Mouse (Mus musculus) olfactory bulb, adult 2 months (tissue): ENCODE data around the gene Glt6d1. TPM values are rescaled to one million over a fixed set of nuclear protein-coding genes. Genes with fewer than 3 reads are reported as not detected.

Experiments used
- H3K27ac ChIP-seq: fragments of 200-500 bp; 2 replicates; pipeline ENCODE4 v1.5.1; 2012; ENCODE audit warnings: low read depth, low read length; ENCODE audit not compliant: insufficient read depth
- H3K4me1 ChIP-seq: fragments of 200-500 bp; 2 replicates; pipeline ENCODE4 v1.6.1; 2012; ENCODE audit warnings: low read length; ENCODE audit not compliant: control insufficient read depth, insufficient read depth
- H3K4me3 ChIP-seq: fragments of 200-500 bp; 2 replicates; pipeline ENCODE4 v1.5.1; 2012; ENCODE audit warnings: mild to moderate bottlenecking, low read depth, low read length, moderate library complexity; ENCODE audit not compliant: insufficient read depth
- CTCF ChIP-seq: fragments of 200-500 bp; IDR thresholded peaks from 2 replicates; pipeline ENCODE4 v1.5.1; 2012; ENCODE audit warnings: low read depth, mild to moderate bottlenecking, low read length, moderate library complexity; ENCODE audit not compliant: insufficient read depth
- POLR2A ChIP-seq: fragments of 200-500 bp; IDR thresholded peaks from 2 replicates; pipeline ENCODE4 v1.6.1; 2012; ENCODE audit warnings: mild to moderate bottlenecking, low read depth, low read length, moderate library complexity; ENCODE audit not compliant: insufficient read depth
- WGBS: fragments of 180-500 bp; shearing (Covaris S2); methylation state at CpG from one replicate; pipeline ENCODE4 v1.1.7; 2018; 5-methylcytosine and 5-hydroxymethylcytosine counted together
- polyA plus RNA-seq: library from polyadenylated mRNA; stranded (reverse); fragments of >200 nt; gene quantifications from 2 replicates; pipeline ENCODE4 v1.2.4, GENCODE M21; 2012; ENCODE audit warnings: low replicate concordance; ENCODE audit not compliant: missing spikeins, insufficient read depth, insufficient read length

The Glt6d1 gene
- polyA plus RNA-seq, 1 experiment: not detected

- Histone ChIP-seq H3K27ac (no peak within 1 kb of the TSS), H3K4me1 (peaks cover 42% of the 10 kb centered on the region), H3K4me3 (no peak within 1 kb of the TSS)
- 88% methylated on average over 16 of the region's 16 CpGs for WGBS
- TF ChIP-seq CTCF: no peak
- TF ChIP-seq POLR2A: no peak
Measured at GRCm38 (mm10) chr2:25847226-25847625, 31.6 kb upstream of the Glt6d1 start, which contains the start of gene Sohlh1. Gene Sohlh1, minus strand, starts transcription at chr2:25847248.

DNA sequence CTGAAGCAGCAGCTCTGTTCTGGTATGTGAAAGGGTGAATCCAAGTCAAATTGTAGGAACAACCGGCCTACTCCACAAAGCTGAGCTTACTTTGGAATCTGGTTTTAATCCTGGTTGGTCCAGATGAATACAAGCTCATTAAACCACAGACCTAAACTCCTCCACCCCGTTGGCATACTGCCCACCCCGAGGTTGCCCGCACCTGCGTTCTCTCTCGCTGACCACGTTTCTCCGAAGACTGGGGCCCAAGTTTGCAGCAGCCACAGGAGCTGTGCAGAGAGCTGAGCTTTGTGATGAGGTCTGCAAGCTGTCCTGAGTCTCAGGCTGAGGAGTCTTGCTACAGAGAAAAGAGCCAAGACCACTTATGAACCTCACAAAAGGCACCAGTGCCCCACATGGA is 30.9 kb upstream of the Glt6d1 start:
- TF ChIP-seq CTCF (no peak), POLR2A (no peak)
- Histone ChIP-seq H3K27ac (no peak overlapping the region), H3K4me3 (no peak overlapping the region), H3K4me1 (peaks cover 44% of the 10 kb centered on the region)
- WGBS: 61% methylated on average over 8 of the region's 8 CpGs

DNA sequence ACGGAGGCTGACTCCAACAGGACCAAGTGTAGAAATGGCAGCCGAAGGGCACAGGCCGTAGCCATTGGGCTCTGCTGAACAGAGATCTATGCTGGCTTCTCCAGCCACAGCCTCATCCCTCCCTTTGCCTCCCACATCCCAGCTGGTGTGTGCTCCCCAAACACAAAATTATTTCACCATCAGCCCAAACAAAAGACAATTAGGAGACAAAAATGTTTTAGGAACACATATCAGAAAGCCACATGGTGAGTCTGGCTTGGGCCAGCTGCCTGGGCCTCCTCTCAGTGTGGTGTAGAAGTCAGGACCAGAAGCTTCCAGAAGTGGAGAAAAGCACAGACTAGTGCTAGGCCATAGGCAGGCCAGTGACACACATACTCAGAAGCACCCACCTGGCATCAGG is 28.4 kb upstream of the Glt6d1 start:
- Histone ChIP-seq H3K4me1 (peaks cover 43% of the 10 kb centered on the region), H3K27ac (no peak overlapping the region), H3K4me3 (no peak overlapping the region)
- TF ChIP-seq POLR2A (no peak), CTCF (no peak)
- WGBS: 82% methylated on average over 3 of the region's 3 CpGs

GRCm38 (mm10) chr2:25842758-25843157 is 27.1 kb upstream of the Glt6d1 start:
- Histone ChIP-seq H3K27ac (peak overlapping the region; percentile 64), H3K4me1 (peaks cover 43% of the 10 kb centered on the region), H3K4me3 (no peak overlapping the region)
- 24% methylated on average over 1 of the region's 1 CpGs for WGBS
- TF ChIP-seq POLR2A: no peak

DNA sequence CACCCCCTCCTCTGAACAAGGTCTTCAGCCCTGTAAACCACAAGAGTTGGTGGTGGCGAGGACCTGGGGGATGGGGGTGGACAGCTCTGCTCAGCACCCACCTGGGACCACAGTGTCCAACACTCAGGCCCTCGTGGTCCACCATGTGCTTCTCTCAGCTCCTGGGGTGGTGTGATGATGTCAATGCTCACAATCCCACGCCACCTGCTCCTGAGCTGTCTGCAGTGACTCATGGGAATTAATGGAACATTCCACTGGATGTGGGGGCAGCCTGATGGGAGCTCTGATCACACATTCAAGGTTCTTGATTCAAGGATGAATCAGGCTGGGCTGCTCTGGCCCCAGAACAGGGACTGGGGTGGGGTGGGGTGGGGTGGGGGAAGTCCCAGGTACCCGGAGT is 26.5 kb upstream of the Glt6d1 start:
- peaks cover 43% of the 10 kb centered on the region for H3K4me1 ChIP-seq
- TF ChIP-seq CTCF: no peak
- TF ChIP-seq POLR2A: no peak
- H3K4me3 ChIP-seq: no peak overlapping the region
- H3K27ac ChIP-seq: peak overlapping the region; percentile 32; the same call in 1 of the 2 replicates
- 54% methylated on average over 4 of the region's 4 CpGs for WGBS

- H3K4me1 ChIP-seq: peaks cover 3% of the 10 kb centered on the region
- peak; percentile 66 for TF ChIP-seq CTCF
- TF ChIP-seq POLR2A: no peak
- 45% methylated on average over 5 of the region's 5 CpGs for WGBS
Measured at GRCm38 (mm10) chr2:25836291-25836690, 20.6 kb upstream of the Glt6d1 start.

DNA sequence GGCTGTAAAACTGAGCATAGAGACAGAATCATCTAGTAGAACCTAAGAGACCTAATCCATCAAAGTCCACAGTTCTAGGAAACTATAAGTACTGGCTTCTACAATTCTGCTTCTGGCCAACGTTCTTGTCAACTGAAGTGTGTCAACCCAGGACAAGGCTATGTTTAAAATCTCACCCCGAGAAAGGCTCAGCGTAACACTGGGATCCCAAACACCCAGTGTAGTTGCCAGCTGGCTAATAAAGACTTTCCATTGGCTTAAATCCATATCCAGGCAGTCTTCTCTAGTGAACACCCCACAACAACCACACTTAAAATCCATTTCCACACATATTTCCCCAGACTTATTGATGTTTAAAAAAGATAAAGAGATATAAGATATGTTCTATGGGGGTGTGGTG is 15.1 kb upstream of the Glt6d1 start:
- Histone ChIP-seq H3K4me1 (no peaks in the 10 kb centered on the region), H3K4me3 (no peak overlapping the region), H3K27ac (no peak overlapping the region)
- 44% methylated on average over 3 of the region's 3 CpGs for WGBS
- no peak for TF ChIP-seq CTCF
- TF ChIP-seq POLR2A: no peak

More at GRCm38 (mm10) chr2:25836291-25836690, 20.6 kb upstream of the Glt6d1 start:
- H3K27ac ChIP-seq: no peak overlapping the region
- no peak overlapping the region for H3K4me3 ChIP-seq

- Histone ChIP-seq H3K4me3 (no peak overlapping the region), H3K4me1 (no peaks in the 10 kb centered on the region), H3K27ac (no peak overlapping the region)
- TF ChIP-seq CTCF (no peak), POLR2A (no peak)
- WGBS: 71% methylated on average over 8 of the region's 8 CpGs
Measured at GRCm38 (mm10) chr2:25828344-25828947, 12.8 kb upstream of the Glt6d1 start.

- no peak overlapping the region for H3K4me3 ChIP-seq
- WGBS: 92% methylated on average over 3 of the region's 3 CpGs
- H3K27ac ChIP-seq: no peak overlapping the region
- no peaks in the 10 kb centered on the region for H3K4me1 ChIP-seq
- TF ChIP-seq POLR2A: no peak
- TF ChIP-seq CTCF: no peak
Measured at GRCm38 (mm10) chr2:25824751-25825150, 9.1 kb upstream of the Glt6d1 start.
